Mouse (Mus musculus) cerebellum, postnatal 10 days (tissue): Measurements from ENCODE around the gene Slc25a17.

ENCODE experiments used
- DNase-seq, 2 experiments: peaks; one replicate each; pipeline ENCODE4 v3.0.0; 2021; ENCODE audit warnings: mixed read lengths in 2 of 2

Slc25a17 gene

DNA sequence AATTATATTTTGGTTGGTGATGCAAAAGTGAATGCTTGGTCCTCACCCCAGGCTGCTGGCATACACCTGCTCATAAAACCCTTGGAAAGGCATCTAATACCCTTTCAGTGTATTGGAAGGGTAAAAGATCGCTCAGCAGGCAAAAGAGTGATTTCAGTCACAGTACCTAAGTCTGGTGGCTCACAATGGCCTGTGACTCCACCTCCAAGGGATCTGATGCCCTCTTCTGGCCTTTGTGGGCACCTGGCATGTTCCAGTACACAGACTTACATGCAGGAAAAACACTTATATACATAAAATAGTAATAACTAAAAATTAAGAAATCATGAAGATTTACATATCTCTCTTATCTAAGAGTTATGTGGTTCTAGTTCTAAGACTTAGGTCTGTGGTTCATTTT is 8.0 kb downstream of the Slc25a17 start:
- DNase-seq: peak; percentile 12 to 26

DNA sequence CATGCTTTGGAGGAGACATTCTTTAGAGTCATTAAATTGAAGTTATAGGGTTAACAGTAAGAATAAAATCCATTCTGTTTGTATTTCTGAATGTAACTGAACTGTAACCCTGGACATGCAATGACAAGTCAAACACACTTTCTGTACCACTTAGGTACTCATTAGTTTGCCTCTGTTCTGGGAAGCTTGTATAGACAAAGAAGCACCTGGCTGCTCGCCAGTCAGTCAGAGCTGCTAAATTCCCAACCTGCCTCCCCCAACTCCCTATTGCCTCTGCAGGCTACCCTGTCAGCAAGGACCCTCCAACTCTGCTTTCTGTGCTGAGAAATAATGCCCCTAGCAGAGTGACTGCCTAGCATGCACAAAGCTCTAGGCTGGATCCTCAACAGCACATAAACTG is 10.2 kb downstream of the Slc25a17 start:
- DNase-seq: no peak

DNA sequence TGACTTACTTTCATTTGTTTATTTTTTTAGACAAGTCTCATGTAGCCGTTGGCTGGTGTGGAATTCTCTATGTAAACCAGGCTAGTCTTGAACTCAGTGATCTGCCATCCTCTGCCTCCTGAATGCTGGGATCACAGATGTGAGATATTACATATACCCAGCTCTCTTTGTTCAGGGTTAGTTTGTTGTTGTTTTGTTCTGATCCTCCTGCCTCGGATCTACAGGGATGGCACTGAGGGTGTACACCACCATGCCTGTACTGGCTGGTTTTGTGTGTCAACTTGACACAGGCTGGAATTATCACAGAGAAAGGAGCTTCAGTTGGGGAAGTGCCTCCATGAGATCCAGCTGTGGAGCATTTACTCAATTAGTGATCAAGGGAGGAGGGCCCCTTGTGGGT is 12.2 kb downstream of the Slc25a17 start:
- DNase-seq: no peak

DNA sequence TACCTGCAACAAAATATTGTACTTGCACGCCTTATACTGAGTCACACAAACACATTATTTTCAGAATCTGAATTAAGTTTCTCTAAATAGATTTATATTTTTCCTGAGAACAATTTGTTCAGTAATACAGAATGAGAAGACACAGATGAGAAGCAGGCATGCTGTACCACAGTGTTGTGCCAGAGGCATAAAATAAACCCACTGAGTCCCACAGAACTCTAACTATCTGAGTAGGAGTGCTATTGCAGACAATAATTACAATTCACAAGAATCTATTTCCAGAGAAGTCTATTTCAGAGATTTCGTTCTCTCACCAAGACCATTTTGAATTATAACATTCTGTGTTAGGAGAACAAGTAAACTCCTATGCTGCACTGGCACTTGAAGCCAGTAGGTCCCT is 13.1 kb downstream of the Slc25a17 start:
- DNase-seq: no peak

- no peak for DNase-seq
Observed at GRCm38 (mm10) chr15:81341426-81341825, 19.2 kb downstream of the Slc25a17 start.

GRCm38 (mm10) chr15:81339158-81339557 is 21.5 kb downstream of the Slc25a17 start:
- no peak for DNase-seq

GRCm38 (mm10) chr15:81336466-81336865 is 24.1 kb downstream of the Slc25a17 start:
- peak; percentile 32 to 45 for DNase-seq

DNA sequence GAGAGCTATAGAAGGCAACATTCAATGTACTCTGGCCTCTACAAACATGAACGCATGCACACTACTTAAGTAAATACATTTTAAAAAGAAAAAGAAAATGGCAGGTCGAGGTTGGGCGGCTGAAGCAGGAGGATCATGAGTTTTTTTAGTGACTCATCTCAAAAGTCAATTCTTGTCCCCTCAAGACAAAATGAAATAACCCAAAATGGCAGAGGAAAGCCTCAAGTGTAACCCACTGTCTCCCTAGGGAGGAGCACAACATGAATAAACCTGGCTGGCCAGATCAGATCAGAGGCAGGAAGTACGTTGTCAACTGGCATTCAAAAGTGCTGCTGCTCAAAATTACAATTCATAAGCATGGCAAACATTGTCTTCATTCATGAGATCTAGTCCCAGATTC is 28.1 kb downstream of the Slc25a17 start:
- DNase-seq: no peak

DNA sequence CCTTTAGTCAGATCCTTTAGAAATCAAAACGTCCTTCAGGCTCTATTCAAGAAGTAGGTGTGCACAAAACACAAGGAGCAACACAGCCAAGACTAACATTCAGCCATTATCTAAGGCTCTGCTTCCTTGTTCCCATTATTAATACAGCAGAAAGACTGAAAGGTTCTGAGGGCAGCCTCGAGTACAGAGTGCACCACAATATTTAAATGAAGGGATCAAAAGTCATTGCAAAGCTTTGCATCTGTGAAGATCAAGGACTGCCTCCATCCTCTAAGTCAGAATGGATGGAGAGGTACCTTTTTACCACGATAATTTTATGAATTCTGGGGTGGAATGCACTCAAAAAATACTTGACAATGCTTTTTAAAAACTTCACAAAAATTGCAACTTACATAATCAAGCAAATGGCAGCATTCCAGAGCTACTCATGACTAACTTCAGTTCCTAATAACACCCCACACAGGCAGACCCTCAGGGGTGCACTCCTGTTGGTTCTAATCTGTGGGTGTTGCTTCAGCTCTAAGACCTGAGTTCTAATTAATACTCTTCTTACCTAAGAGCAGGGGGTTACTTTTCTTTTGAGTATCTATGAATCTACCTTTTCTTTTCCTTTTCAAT is 29.7 kb downstream of the Slc25a17 start:
- no peak for DNase-seq

- no peak for DNase-seq
Observed at GRCm38 (mm10) chr15:81329721-81330369, 30.8 kb downstream of the Slc25a17 start.

- DNase-seq: no peak
Observed at GRCm38 (mm10) chr15:81327501-81327900, 33.1 kb downstream of the Slc25a17 start.

GRCm38 (mm10) chr15:81324979-81325378 is 35.6 kb downstream of the Slc25a17 start:
- DNase-seq: no peak

DNA sequence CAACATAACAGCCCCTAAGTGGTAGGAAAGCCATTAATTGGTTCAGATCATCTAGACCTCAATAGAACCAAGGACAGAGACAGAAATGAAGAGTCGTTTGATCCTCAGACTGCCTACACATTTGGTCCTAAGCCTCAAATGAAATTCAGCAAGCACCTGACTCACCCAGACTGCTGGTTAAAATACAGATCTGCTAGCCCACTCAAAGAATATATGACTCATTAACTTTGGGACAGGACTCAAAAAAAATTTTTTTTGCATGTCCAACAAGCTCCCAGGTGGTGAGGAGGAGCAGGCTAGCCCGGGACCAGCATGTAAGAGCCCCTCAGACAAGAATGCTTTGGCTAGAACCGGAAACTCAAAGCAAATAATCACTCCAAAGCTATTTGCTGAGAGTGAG is 40.5 kb downstream of the Slc25a17 start:
- no peak for DNase-seq

DNA sequence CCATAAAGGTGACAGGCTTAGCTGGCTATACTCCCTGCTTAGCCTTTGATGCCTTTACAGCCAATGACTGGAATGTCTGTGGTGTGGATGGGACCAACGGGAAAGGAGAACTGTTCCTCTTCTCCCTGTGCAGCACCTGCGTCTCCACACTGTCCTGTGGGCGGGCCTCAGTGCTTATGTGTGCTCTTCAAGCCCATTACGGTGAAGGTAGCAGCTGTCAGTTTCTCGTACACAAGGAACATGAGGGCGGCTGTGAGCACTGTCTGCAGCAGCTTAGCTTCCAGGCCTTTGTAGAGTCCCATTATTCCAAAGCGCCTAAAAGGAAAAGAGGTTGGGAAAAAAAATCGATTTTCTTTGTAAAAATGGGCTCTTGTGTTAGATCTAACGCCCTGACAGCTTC is 41.1 kb downstream of the Slc25a17 start:
- DNase-seq: no peak

DNA sequence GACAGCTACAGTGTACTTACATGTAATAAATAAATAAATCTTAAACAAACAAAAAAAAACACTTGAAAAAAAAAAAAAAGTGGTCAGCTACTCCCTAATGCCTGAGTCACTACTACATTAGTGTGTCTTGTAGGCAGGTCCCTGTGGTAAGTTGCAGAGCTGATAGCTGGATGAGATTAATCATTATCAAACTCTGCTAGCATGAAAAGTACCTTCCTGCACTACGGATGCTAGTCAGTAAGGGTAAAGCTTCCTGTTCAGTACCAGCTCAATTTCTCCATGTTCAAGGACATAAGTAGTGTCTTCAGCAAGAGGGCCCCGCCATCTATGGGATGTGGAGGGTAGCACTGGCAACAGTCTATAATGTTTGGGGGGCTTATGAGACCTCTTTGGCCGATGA is 46.7 kb downstream of the Slc25a17 start:
- no peak for DNase-seq

GRCm38 (mm10) chr15:81311026-81311425 is 49.6 kb downstream of the Slc25a17 start:
- DNase-seq: no peak

DNA sequence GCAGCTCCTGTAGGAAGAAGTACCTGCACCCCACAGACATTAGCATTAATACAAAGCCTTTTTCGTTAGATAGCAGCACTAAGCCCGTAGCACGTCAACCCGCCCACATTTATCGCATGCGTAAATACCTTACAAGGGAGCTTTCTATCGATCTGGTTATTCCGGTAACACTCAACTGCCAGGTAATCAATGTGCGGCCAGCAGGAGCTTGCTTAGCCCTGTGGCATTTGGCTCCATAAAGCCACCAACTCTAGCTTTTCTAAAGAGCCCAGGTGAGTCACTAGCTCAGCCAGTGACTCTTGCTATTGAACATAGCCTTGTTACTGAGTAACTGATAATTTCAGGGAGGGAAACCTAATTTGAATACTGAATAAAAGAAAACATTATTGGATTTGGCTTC is 50.3 kb downstream of the Slc25a17 start:
- no peak for DNase-seq

- DNase-seq: no peak
Observed at GRCm38 (mm10) chr15:81308038-81308437, 52.6 kb downstream of the Slc25a17 start.

DNA sequence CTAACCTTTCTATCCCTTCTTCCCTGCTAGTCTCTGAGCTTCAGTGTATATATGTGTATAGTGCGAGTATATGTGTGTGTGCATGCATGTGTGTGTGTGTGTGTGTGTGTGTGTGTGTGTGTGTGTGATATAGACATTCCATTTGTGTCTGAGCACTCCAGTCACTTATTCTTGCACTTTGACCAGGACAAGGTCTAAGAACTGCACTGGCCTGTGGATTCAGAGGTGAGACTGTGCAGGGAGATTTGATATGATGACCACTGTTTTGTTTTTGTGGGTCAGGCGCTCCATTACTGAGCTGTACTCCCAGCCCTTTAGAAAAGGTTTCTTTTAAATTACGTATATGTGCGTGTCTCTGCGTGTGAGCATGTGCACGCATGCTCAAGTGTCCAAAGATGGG is 54.1 kb downstream of the Slc25a17 start:
- no peak for DNase-seq

DNA sequence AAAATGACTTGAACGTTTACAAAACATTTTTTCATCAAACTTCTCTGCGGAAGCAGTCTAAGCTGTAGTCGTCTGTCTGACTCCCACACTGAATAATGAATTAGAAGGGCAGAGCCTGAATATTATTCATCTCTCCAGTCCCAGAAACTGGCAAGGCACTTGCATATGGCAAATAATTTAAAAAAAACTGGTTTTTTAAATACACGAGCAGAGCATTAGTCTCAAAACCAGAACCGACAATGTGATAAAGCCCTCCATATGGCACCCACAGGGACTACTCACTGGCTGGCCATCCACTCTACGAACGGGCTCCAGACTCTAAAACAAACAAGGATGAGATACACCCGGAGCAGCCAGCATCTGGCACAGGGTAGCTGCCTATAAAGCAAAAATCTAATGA is 55.6 kb downstream of the Slc25a17 start:
- no peak for DNase-seq

DNA sequence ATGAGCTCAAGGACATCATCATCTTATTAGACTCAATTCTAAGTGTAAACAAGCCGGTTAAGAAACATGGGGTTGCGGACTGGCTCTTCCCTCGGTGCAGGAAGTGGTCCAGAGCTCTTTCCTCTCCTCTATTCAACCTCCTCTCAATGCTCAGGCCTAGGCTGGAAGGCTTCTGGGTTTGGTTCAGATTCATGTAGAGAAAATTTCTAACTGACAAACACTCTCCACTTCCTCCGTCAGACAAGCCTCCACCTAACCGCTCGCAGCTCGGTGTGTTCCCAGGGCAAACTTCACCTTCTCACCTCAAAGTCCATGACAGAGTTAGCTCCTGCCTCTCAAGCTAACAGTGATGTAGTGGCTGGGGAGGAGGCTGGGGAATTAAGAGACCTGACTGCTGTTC is 56.6 kb downstream of the Slc25a17 start:
- no peak for DNase-seq

- peak; percentile 12 to 47 for DNase-seq
Observed at GRCm38 (mm10) chr15:81302151-81302808, 58.3 kb downstream of the Slc25a17 start.

GRCm38 (mm10) chr15:81301193-81302070 is 59.2 kb downstream of the Slc25a17 start:
- no peak for DNase-seq
